Mouse (Mus musculus): ENCODE data around the gene Bcl6b.

GRCm38 (mm10) chr11:70237457-70238167 lies 8.0 kb upstream of the Bcl6b start, which contains the start of gene 0610010K14Rik:
- TF ChIP-seq CTCF (IDR thresholded peaks at IDR 0.05; ENCODE audit: low read depth, low read length) (no peak), TAL1 (conservative IDR thresholded peaks at IDR 0.05; ENCODE audit: low read depth, low read length) (no peak), POLR2AphosphoS5 (IDR thresholded peaks at IDR 0.05; ENCODE audit: insufficient replicate concordance, low read depth, low read length) (no peak), GATA1 (IDR thresholded peaks at IDR 0.05; ENCODE audit: borderline replicate concordance, low read length) (no peak)
